Mouse (Mus musculus) adrenal gland (tissue): ENCODE results near the gene Ptpn22.

Source experiments
- intact Hi-C: fragments of 180-260 bp; cut with DNase I; formaldehyde crosslinking; loops from one replicate; pipeline ENCODE4 v1.15.1; 2025

Ptpn22 gene

DNA sequence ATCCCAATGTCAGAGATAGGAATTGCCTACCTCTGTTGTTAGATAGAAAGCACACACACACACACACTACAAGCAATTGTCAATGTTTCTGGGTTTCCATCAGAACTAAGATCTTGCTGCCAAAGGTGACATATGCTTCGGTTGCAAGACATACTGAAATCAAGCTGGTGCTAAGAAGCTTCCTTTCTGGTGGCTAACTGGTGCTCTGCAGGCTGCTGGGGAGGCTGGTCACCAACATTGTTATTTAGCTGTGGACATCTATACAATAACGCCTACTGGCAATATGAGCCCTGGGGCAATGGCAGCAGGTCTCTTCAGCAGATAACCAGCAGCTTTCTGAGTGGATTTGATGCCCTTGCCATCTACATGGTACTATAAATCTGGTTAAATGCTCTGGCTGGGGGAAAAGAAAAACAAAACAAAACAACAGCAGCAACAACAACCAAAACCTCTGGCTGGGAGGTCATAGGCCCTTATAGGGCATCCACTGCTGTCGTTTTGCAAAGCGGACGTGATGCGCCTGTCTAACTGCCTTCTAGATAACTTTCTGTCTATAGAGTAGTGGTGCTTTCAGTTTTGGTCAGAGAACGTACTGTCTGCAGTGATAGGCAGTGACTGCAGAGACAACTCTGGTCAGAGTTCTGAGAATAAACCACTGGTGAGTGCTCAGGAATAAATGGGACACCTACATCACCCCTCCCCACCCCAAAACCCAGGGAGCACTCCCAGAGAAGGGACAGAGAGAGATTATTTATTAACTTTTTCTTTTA, 2.4 kb upstream of the Ptpn22 start:
- intact Hi-C loops: no loop called here

DNA sequence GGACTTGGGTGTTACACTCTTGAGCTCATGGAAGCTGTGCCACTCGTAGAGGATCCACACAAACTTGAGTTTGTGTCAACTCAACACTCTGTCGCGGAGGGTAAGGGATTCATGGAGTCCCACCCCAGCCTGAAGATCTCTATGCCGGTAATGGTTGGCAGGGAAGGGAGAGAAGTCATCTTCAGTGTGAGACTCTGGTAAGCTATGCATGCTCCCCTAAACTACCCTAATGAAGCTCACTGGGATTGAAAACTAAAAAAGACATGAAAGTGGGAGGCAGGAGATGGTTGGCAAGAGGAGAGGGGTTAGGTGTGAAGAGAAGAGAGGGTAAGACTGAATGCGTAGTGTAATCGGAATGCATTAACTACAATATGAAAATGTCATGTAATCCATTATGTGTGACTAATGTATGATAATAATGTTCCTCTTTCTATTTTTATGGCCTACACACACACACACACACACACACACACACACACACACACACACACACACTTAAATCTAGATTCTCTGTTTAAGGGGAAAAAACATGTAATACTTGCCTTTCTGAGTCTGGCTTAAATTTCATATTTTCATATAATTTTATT, 1.5 kb upstream of the Ptpn22 start:
- intact Hi-C loops: no loop called here

DNA sequence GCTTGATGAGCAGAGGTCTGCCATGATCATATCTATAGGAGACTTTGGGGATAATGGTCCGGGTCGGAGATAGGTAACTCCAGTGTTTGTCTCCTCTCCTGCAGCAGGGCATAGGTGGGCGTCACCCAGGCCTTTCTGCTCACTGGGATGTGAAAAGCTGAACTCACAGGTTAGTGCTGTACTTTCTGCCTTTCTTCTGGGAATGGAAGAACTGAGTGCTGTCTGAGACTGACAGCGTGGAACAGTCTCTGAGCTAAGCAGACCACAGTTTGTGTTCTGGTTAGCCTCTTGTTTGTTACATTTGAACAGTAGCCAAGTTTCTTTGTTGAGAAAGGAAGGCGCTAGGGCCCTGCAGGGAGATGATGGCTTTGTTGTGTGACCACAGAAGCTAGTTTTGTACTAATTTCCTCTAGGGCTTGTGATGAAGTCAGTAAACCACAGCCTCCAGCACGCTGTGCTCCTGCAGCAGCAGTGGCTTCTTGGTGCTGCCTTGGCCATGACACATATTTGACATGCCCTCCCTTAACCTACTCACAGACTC, 326 bp downstream of the Ptpn22 start:
- intact Hi-C loops: no loop called here

DNA sequence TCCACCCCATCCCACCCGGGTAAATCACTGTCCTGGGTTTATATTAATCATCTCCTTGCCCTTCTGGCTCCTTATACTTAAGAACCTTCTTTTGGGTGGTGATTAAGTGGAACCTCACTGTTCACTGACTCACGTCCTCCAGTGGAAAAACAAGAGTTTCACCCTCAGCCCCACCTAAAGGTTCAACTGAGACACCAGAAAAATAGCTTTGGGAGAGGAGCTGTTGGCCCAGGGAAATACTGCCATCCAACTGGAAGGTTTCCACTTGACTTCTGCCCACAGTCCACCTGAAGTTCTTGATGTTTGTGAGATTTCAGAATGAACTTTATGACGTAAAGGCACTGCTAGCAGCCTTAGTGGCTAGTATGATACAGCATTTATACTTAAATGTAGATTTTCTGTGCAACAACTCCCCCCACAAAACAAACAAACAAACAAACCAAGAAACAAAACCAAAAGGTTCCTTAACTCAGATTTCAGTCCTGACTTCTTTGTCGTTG, 3.2 kb downstream of the Ptpn22 start:
- intact Hi-C loops: no loop called here

DNA sequence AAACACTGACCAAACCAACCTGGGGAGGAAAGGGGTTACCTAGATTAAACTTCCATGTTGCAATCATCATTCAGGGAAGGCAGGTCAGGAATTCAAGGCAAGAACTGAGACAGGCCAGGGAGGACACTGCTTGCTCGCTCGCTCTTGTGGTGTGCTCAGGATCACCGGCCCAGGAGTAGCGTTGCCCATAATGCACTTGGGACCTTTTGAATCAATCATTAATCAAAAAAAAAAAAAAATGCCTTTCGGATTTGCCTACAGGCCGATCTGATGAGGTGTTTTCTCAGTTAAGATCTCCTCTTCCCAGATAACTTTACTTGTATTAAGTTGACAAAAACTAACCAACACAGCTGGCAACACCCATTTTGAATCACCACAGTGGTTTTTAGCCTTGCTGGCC, 4.6 kb downstream of the Ptpn22 start:
- intact Hi-C loops: no loop called here

DNA sequence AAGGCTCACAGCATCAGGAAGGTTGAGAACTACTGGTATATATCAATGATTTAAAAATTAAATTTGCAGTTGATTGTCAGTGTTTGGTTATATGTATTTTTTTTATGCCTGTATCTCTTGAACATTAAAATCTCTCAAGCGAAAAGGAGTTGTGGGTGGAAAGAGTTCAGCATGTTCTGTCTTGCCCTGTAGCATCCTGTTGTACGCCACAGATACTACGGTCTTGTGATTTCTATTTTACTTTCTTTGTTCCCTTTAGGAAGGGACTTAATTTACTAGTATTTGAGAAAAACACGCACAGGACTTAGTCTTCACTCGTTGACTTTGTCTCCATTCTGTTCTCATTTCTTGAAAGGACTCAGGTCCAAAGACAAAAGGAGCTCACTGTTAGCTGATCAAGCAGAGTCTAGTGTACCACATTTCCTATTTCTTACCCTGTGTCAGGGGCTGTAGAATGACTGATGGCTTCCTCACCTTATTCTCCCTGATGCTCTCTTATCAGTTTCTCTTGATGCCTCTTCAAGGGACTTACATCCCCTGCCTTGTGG, 7.9 kb downstream of the Ptpn22 start:
- intact Hi-C loops: no loop called here

DNA sequence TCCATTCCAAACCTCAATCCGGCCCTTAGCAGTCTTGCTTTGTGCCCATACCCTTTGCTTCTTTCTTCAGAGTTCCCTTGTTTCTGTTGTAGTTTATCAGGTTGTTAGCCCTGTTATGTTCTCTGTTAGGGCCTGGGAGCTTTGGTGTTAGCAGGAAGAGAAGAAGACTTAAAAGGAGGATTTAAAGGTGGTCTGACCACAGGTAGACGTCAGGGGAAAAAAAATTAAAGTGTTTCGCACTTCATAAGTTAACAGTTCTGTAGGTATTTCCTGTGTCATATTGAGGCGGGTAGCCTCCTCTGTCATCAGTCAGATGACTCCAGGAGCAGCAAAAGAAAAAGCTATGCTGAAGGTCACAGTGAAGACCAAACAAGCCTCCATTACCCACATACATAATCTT, 8.4 kb downstream of the Ptpn22 start:
- intact Hi-C loops: no loop called here

DNA sequence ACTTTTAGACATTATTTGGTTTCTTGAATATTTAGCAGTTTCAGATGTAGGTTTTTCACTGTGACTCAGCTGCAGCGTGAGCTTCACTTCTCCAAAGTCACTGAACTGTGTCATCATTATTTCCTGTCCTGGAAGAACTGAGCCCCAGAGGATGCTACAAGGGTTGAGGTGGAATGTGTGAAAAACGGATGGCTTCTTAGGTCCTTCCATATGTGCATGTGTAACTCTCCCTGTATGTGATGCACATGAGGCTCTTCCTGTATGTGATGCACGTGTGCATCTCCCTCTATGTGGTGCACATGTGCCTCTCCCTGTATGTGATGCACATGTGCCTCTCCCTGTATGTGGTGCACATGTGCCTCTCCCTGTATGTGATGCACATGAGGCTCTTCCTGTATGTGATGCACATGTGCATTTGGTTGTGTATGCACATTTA, 13.1 kb downstream of the Ptpn22 start:
- intact Hi-C loops: no loop called here

DNA sequence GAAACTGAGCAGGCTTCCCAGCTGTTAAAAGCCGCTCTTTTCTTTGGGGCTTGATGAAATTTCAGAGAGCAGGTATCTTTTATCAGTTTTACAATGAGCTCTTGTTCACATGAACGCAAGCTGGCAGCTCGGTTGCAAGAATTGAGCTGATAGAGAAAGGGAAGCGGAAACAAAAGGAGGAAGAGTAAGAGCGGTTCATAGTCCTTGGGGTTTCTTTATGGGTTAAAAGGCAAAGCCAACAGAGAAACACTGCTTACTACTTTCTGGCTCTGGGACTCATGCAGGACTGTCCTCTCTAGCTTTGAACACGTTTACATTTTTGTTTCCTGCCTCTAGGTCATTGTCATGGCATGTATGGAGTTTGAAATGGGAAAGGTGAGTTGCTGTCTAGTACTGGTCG, 14.7 kb downstream of the Ptpn22 start:
- intact Hi-C loops: no loop called here

DNA sequence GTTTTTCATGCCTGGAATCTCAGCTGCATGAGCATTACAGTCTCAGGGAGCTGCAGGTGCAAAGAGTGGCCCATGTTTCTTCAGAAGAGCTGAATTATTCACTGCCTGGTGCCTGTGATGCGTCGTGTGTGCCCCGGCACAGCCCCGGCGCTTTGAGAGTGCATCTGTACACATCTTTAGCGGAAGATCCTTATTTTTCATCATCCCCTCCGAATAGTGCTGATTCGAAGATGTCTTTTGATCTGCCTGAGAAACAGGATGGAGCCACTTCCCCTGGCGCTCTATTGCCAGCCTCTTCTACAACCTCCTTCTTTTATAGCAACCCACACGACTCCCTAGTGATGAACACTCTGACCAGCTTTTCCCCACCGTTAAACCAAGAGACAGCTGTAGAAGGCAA, 26.4 kb downstream of the Ptpn22 start:
- intact Hi-C loops: loop anchor here (5.0 kb wide), 1 partner anchor 149 kb away; the partner anchor contains the start of genes Gm10964 and Olfml3

DNA sequence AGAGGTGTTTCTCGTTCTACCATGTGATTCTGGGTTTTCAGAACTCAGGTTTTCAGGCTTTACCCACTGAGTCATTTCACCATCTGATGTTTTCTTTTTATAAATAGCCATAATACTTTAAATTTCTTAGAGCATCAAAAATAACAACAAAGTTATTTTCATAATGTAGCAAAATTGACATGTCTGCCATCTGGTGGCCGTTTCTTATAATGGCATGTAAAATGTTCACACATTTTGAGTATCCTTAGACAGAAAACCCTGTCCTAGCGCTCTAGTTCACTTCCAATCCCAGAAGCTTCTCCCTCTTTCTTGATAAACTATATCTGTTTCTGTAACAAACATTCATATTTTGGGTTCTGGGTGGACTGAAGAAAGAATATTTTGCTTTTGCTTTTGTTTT, 28.0 kb downstream of the Ptpn22 start:
- intact Hi-C loops: loop anchor here (5.0 kb wide), 1 partner anchor 150 kb away; the partner anchor contains the start of genes Gm10964 and Olfml3

DNA sequence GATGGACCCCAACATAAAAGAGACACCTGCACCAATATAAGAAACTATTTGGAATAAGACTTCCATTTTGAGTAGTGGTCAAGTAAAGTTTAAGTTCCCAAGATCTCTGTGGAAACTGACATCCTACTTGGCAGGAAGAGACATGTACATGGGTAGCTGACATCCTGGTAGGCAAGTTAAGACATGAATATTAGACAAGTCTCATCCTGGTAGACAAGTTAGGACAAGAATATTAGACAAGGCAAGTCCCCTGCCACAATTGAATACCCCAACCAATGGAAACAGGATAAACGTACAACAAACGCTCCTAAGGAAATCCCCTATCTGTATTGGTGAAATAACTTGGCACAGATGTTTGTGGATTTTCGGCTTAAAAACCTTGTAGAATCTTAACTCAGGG, 33.8 kb downstream of the Ptpn22 start:
- intact Hi-C loops: no loop called here

DNA sequence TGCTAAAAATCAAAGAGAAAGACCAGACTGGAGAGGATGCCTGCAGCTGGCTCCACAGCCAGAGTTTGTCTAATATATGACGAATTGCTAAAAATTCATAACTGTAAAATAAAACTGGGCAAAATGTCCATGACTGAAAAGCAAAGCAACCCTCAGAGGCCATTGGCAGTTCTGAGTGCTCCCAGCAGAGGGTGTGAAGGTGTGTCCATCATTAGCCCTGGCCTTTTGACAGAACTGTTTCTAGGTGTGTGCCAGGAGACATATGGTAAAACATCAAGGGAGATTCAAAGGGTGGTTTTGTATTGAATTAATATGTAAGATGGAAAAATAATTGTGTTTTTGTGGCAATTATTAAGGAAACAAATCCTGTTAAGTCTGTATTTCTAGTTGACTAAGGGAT, 45.1 kb downstream of the Ptpn22 start:
- intact Hi-C loops: no loop called here

DNA sequence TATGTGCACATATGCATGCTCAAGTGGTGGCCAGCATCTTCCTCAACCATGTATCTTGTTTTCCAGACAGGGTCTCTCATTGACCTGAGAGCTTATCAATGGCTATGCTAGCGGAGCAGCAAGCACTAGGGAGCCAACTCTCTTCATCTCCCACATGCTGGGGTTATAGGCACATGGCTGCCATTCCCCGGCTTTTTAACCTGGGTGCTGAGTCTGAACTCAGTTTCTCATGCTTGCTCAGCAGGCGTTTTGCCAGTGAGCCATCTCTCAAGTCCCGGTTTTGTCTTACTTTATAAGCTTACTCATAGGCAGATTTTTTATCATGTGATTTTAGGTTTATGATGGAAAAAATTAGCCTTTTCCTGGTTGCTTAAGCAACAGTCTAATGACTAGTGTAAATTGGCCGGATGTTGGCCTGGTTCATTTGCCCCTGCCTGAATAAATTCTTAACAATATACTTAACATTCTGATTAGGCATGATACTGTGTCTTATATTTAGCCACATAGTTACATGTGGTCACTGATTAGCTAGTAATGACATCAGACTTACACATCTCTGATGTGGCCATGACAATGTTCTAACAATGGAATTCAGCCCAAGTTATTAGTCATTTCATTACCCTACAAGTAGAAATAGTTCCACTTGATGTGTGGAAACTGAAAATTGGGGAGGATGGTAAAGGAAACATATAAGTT, 47.9 kb downstream of the Ptpn22 start:
- intact Hi-C loops: no loop called here

DNA sequence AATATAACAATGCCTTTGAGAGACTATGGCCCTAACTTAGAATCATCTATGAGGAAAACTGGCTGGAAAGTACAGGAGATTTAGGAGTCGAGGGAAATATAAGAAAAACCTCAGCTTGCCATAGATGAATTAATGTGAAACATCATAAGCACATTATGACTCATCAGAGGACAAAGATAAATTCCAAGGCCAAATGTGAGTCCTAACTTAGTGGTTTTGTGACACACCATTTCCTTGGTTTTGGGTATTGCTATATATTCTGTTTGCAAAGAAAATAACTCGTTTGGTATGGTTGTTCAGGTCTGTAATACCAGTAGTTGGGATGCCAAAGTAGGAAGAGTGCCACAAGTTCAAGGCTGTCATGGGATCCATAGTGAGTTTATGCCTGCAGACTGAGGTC, 49.2 kb downstream of the Ptpn22 start:
- intact Hi-C loops: no loop called here

DNA sequence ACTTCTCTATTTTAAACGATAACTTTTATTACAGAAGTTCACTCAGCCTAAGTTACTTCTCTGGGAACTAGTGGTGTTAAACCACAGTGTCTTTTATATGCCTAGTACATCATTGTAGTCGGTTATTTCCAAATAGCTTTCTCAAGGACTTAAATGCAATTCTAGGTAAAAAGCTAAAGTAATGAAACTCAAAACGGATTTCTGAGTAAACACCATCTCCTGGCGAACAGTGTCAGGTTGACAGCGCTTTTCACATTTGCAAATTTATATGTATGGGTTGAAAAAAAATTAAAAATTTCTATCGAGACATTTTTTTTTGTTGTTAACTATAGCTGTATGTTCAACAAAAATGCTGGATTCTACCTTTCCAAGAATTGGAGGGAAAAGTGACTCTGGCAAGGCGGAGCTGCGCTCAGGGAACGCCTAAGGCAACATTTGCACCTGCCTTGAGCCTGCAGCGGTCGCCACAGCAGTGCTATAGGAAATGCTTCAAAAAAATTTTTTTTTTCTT, 53.9 kb downstream of the Ptpn22 start:
- intact Hi-C loops: loop anchor here (5.0 kb wide), 1 partner anchor 54 kb away; the partner anchor contains the start of gene Phtf1

DNA sequence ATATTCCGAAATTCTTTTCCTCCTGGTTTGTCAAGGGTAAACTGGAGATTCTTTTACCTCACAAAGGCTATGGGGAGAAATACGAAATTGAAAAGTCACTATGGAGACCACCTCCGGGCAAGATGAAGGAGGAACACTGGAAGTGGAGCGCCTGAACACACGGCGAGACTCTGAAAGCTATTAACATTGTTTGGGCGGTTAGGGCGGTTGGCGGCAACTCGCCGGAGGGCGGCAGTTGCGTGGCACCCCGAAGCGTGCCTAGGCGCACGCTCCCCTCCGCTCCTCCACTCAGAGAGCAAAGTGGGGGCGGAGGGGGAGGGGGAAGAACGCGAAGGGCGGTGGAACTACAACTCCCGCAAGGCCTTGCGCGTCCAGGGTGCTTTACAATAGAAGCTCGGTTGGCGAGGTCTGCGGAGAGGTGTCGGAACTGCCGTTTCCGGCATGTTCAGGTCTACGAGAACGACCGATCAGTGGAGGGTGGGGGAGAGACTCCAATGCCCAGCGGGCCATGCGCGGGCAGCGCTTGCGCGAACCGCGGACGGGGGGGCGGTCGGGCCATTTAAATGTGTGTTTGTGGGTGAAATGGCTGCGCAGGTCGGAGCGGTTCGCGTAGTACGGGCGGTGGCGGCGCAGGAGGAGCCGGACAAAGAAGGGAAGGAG, 54.5 kb downstream of the Ptpn22 start, which contains the start of gene Rsbn1:
Rsbn1 (plus strand) TSS at position 111 of the 660 bp plus-strand sequence.
- intact Hi-C loops: loop anchor here (5.0 kb wide), 1 partner anchor 53 kb away; the partner anchor contains the start of gene Phtf1

DNA sequence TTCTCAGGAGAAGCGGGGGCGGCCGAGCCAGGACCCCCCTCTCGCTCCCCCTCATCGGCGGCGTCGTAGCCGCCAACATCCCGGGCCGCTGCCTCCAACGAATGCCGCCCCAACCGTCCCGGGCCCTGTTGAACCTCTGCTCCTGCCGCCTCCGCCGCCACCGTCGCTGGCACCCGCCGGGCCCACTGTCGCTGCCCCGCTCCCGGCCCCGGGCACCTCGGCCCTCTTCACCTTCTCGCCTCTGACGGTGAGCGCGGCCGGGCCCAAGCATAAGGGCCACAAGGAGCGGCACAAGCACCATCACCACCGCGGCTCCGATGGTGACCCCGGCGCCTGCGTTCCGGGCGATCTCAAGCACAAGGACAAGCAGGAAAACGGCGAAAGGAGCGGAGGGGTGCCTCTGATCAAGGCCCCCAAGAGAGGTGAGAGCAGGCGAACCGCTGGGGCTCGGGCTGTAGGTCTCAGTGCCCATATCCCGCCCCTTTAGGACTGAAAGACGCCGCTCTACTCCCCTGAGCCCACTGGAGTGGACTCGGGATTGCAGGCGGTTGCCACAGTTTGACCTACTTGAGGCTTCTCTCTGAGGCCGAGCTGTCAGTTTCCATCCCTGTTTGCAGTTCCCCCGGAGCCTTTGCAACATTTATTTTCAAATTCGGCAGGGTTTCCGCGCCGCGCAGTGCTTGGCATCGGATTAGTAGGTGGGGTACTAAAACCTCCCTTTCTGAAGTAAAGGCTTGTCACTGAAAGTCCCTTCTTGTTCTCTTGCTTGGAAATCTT, 55.3 kb downstream of the Ptpn22 start:
- intact Hi-C loops: loop anchor here (5.0 kb wide), 1 partner anchor 52 kb away; the partner anchor contains the start of gene Phtf1

DNA sequence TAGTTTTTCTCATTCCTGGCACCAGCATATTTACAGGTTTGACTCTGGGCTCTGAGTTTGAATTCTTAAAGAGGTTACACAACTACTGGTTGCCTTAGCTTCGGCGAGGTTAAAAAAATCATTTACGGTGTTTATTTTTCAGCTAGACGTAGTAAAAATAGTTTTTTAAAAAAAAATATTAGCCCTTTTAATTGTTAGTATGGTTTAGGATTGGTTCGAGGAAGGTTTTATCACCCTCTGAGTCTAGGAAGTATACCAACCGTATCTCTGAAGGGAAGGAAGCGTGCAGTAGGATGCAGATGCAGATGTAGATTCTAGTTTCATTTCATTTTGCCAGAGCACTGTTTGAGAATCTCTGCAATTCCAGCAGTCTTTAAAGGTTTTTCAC, 55.9 kb downstream of the Ptpn22 start:
- intact Hi-C loops: no loop called here
